Mouse (Mus musculus) splenic B cell, adult 2 months (primary cell): ENCODE measurements around the gene Trim27.

Experiments
- DNase-seq: peaks from one replicate; pipeline ENCODE4 v3.0.0-alpha.2; 2011; ENCODE audit warnings: low read depth, low spot score
- H3K27me3 ChIP-seq: 2 replicates; pipeline ENCODE4 v1.6.1; 2012; ENCODE audit warnings: mild to moderate bottlenecking, low read length, moderate library complexity, mixed read lengths; ENCODE audit not compliant: control insufficient read depth, poor library complexity, insufficient read depth, severe bottlenecking
- H3K36me3 ChIP-seq: 2 replicates; pipeline ENCODE4 v1.6.1; 2012; ENCODE audit warnings: mild to moderate bottlenecking, low read length, moderate library complexity, mixed read lengths; ENCODE audit not compliant: control insufficient read depth, poor library complexity, insufficient read depth, severe bottlenecking

Trim27 gene

GRCm38 (mm10) chr13:21179367-21179723 is at the start of gene Trim27:
TSS of gene Trim27 (plus strand) at chr13:21179445.
- Histone ChIP-seq H3K36me3 (peaks cover 5% of the 10 kb centered on the region; the same call in 1 of the 2 replicates), H3K27me3 (no peaks in the 10 kb centered on the region)
- peak; percentile 77 for DNase-seq

- Histone ChIP-seq H3K27me3 (no peaks in the 10 kb centered on the region), H3K36me3 (no peaks in the 10 kb centered on the region)
- DNase-seq, result no peak
Measured at GRCm38 (mm10) chr13:21142421-21142820, 36.8 kb upstream of the Trim27 start.

- H3K27me3 ChIP-seq, result no peaks in the 10 kb centered on the region
- no peaks in the 10 kb centered on the region for H3K36me3 ChIP-seq
- no peak for DNase-seq
Measured at GRCm38 (mm10) chr13:21145767-21146166, 33.5 kb upstream of the Trim27 start, which contains the start of gene Olfr1368. TSS of gene Olfr1368 (minus strand) at chr13:21145867.

- H3K36me3 ChIP-seq, result no peaks in the 10 kb centered on the region
- H3K27me3 ChIP-seq, result no peaks in the 10 kb centered on the region
- no peak for DNase-seq
Measured at GRCm38 (mm10) chr13:21155888-21156287, 23.4 kb upstream of the Trim27 start.

GRCm38 (mm10) chr13:21158071-21158470 is 21.2 kb upstream of the Trim27 start:
- no peak for DNase-seq
- Histone ChIP-seq H3K27me3 (no peaks in the 10 kb centered on the region), H3K36me3 (no peaks in the 10 kb centered on the region)

GRCm38 (mm10) chr13:21158785-21159474 is 20.3 kb upstream of the Trim27 start:
- H3K27me3 ChIP-seq, result no peaks in the 10 kb centered on the region
- DNase-seq, result peak; percentile 93
- H3K36me3 ChIP-seq, result no peaks in the 10 kb centered on the region

- no peaks in the 10 kb centered on the region for H3K27me3 ChIP-seq
- no peaks in the 10 kb centered on the region for H3K36me3 ChIP-seq
- DNase-seq, result peak; percentile 43
Measured at GRCm38 (mm10) chr13:21159475-21159819, 19.8 kb upstream of the Trim27 start.

GRCm38 (mm10) chr13:21160041-21160511 is 19.2 kb upstream of the Trim27 start:
- no peaks in the 10 kb centered on the region for H3K27me3 ChIP-seq
- DNase-seq, result peak; percentile 17
- no peaks in the 10 kb centered on the region for H3K36me3 ChIP-seq

GRCm38 (mm10) chr13:21160657-21161590 is 18.3 kb upstream of the Trim27 start:
- Histone ChIP-seq H3K27me3 (no peaks in the 10 kb centered on the region), H3K36me3 (no peaks in the 10 kb centered on the region)
- peak; percentile 96 for DNase-seq

GRCm38 (mm10) chr13:21161591-21161990 is 17.7 kb upstream of the Trim27 start:
- no peak for DNase-seq
- Histone ChIP-seq H3K27me3 (no peaks in the 10 kb centered on the region), H3K36me3 (no peaks in the 10 kb centered on the region)

- no peaks in the 10 kb centered on the region for H3K27me3 ChIP-seq
- no peak for DNase-seq
- no peaks in the 10 kb centered on the region for H3K36me3 ChIP-seq
Measured at GRCm38 (mm10) chr13:21162591-21162990, 16.7 kb upstream of the Trim27 start.

- Histone ChIP-seq H3K27me3 (no peaks in the 10 kb centered on the region), H3K36me3 (no peaks in the 10 kb centered on the region)
- DNase-seq, result peak; percentile 90
Measured at GRCm38 (mm10) chr13:21166936-21167909, 12.0 kb upstream of the Trim27 start.

- H3K36me3 ChIP-seq, result no peaks in the 10 kb centered on the region
- H3K27me3 ChIP-seq, result no peaks in the 10 kb centered on the region
- peak; percentile 76 for DNase-seq
Measured at GRCm38 (mm10) chr13:21167910-21168300, 11.3 kb upstream of the Trim27 start.

- peak; percentile 51 for DNase-seq
- no peaks in the 10 kb centered on the region for H3K36me3 ChIP-seq
Measured at GRCm38 (mm10) chr13:21168371-21169011, 10.8 kb upstream of the Trim27 start.

More at GRCm38 (mm10) chr13:21168371-21169011, 10.8 kb upstream of the Trim27 start:
- H3K27me3 ChIP-seq, result no peaks in the 10 kb centered on the region
